Mouse (Mus musculus): ENCODE data around the gene Arcn1. TPM values are rescaled to one million over a fixed set of nuclear protein-coding genes. Genes with fewer than 3 reads are reported as not detected.

The Arcn1 gene
- polyA plus RNA-seq, 2 experiments: 33.5 to 84.1 TPM

DNA sequence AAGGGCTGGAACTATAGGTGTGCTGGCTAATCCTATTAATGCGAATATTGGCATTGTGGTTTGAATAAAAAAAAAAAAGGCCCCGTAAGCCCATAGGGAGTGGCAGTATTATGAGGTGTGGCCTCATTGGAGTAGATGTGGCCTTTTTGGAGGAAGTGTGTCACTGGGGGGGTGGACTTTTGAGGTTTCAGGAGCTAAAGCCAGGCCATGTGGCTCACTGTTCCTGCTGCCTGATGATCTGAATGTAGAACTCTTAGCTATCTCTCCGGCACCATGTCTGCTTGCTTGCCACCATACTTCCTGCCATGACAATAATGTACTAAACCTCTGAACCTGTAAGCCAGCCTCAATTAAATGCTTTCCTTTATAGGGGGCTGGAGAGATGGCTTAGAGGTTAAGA, 20.3 kb downstream of the Arcn1 start:
- Histone ChIP-seq H3K27ac (no peak overlapping the region), H3K4me1 (replicated peaks; ENCODE audit: control insufficient read depth in 2 of 2, insufficient read depth in 2 of 2, low read length in 1 of 2) (no peaks in the 10 kb centered on the region), H3K4me3 (ENCODE audit: insufficient read depth in 1 of 2, low read depth in 2 of 2, low read length in 2 of 2) (no peak overlapping the region), H3K9me3 (ENCODE audit: control insufficient read depth, low read length) (no peaks in the 10 kb centered on the region), H3K36me3 (replicated peaks; ENCODE audit: control insufficient read depth, insufficient read depth, low read depth) (peaks cover 79% of the 10 kb centered on the region), H3K4me2 (ENCODE audit: low read depth) (no peak overlapping the region), H3K27me3 (ENCODE audit: control insufficient read depth, insufficient read depth, low read length) (no peaks in the 10 kb centered on the region), H3K9ac (replicated peaks) (no peak overlapping the region)
- no peak for TF ChIP-seq EP300 (IDR thresholded peaks at IDR 0.05; ENCODE audit: low read depth)
- TF ChIP-seq CTCF (IDR thresholded peaks at IDR 0.05; ENCODE audit: low read depth): no peak
- DNase-seq (ENCODE audit: low read depth in 3 of 3, low spot score in 3 of 3) (no peak), ATAC-seq (ENCODE audit: insufficient read depth) (no peak)
- WGBS (ENCODE audit: insufficient replicate concordance): 81% methylated on average over 3 of the region's 3 CpGs

DNA sequence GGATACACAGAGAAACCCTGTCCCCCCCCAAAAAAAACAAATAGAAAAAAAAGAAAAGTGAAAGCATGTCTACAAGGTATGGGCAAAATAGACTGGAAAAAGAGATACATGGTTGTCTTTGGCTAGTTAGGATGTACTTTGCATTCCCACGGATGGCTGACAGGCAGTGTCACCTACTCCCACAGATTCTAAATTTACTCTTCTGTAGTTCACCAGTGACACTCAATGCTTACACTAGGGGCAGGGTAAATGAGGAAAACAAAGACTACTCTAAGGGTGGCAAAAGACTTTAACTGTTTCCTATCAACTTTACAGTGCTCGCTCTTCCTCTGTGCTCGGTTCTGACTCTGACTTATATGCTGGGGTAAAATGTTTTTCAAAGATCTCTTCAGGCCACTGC, 21.0 kb downstream of the Arcn1 start:
- H3K27me3 ChIP-seq (ENCODE audit: control insufficient read depth, insufficient read depth, low read length): no peaks in the 10 kb centered on the region
- 83% methylated on average over 3 of the region's 3 CpGs for WGBS (ENCODE audit: insufficient replicate concordance)
- peaks cover 75% of the 10 kb centered on the region for H3K36me3 ChIP-seq (replicated peaks; ENCODE audit: control insufficient read depth, insufficient read depth, low read depth)
- H3K9me3 ChIP-seq (ENCODE audit: control insufficient read depth, low read length): no peaks in the 10 kb centered on the region
- H3K9ac ChIP-seq (replicated peaks): no peak overlapping the region
- H3K4me2 ChIP-seq (ENCODE audit: low read depth): no peak overlapping the region
- H3K4me3 ChIP-seq (ENCODE audit: insufficient read depth in 1 of 2, low read depth in 2 of 2, low read length in 2 of 2): no peak overlapping the region
- TF ChIP-seq CTCF (IDR thresholded peaks at IDR 0.05; ENCODE audit: low read depth): no peak
- no peak for TF ChIP-seq EP300 (IDR thresholded peaks at IDR 0.05; ENCODE audit: low read depth)
- ATAC-seq (ENCODE audit: insufficient read depth) (no peak), DNase-seq (ENCODE audit: low read depth in 3 of 3, low spot score in 3 of 3) (no peak)
- no peak overlapping the region for H3K27ac ChIP-seq
- H3K4me1 ChIP-seq (replicated peaks; ENCODE audit: control insufficient read depth in 2 of 2, insufficient read depth in 2 of 2, low read length in 1 of 2): no peaks in the 10 kb centered on the region

DNA sequence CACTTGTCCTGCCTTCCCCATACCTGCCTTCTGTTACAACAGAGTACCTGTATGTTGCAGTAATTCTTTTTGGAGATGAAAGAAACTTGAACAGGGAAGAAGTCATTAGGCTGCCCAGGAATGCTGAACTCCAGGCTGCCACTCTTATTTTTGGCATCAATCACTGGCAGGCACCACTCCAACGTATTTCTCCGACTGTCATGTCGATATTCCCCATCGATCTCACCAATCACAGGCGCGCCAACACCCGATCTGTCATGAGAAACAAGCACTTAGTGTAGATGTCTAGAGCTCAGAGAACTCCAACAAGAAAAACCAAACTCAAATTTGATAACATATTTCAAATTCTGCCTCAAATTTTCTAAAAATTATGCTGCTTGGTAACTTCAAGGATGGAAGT, 22.3 kb downstream of the Arcn1 start:
- Histone ChIP-seq H3K27me3 (ENCODE audit: control insufficient read depth, insufficient read depth, low read length) (no peaks in the 10 kb centered on the region), H3K4me2 (ENCODE audit: low read depth) (no peak overlapping the region), H3K36me3 (replicated peaks; ENCODE audit: control insufficient read depth, insufficient read depth, low read depth) (peaks cover 64% of the 10 kb centered on the region), H3K9ac (replicated peaks) (no peak overlapping the region), H3K9me3 (ENCODE audit: control insufficient read depth, low read length) (no peaks in the 10 kb centered on the region), H3K4me1 (replicated peaks; ENCODE audit: control insufficient read depth in 2 of 2, insufficient read depth in 2 of 2, low read length in 1 of 2) (no peaks in the 10 kb centered on the region), H3K4me3 (ENCODE audit: insufficient read depth in 1 of 2, low read depth in 2 of 2, low read length in 2 of 2) (no peak overlapping the region), H3K27ac (no peak overlapping the region)
- 88% methylated on average over 7 of the region's 7 CpGs for WGBS (ENCODE audit: insufficient replicate concordance)
- DNase-seq (ENCODE audit: low read depth in 3 of 3, low spot score in 3 of 3): no peak
- no peak for ATAC-seq (ENCODE audit: insufficient read depth)
- no peak for TF ChIP-seq EP300 (IDR thresholded peaks at IDR 0.05; ENCODE audit: low read depth)
- TF ChIP-seq CTCF (IDR thresholded peaks at IDR 0.05; ENCODE audit: low read depth): no peak

DNA sequence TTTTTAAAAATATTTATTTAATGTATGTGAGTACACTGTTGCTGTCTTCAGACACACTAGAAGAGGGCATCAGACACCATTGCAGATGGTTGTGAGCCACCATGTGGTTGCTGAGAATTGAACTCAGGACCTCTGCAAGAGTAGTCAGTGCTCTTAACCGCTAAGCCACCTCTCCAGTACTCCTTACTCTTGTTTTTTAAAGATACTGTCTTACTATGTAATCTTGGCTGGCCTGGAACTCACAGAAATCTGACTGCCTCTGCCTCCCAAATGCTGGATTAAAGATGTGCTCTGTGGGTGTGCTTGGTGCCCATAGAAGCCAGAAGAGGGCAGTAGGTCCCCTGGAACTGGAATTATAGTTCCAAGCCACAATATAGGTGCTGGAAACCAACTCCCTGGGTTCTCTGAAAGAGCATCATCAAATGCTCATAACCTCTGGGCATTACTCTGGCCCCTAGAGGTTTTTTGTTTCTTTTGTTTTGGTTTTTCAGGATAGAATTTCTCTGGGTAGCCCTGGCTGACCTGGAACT, 26.9 kb downstream of the Arcn1 start:
- WGBS (ENCODE audit: insufficient replicate concordance): 94% methylated on average over 1 of the region's 1 CpGs
- no peak for DNase-seq (ENCODE audit: low read depth in 3 of 3, low spot score in 3 of 3)

DNA sequence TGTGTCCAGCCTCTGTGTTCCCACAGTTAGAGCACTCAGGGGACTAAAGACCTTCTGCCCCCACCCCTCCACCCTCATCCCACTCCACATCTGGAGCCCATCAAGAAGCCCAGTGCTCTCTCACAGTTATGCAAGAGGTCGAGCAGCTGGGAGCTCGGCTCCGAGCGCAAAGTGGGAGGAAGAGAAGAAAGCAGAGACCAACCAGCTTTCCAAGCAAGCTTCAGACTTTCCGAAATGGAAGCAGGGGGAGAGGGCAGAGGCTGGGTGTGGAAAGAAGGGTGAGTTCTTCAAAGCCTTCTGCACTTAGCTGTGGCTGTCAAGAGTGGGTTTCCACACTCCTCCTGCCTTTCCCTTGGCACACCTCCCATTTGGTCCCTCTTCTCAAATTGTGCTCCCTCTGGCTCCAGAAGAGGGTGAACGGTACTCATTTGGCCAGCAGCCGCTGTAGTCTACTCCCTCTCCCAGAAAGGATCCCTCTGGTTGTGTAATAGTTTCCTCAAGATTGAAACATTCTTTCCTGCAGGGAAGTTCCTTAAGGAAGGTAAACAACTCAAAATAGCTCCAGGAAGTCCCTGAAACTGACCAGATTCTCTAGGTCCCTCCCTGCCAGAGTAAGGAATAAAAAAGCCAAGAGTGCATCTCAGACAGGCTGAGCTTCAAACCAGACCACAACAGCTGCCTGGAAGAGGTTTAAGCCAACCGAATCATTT, 30.2 kb downstream of the Arcn1 start:
- no peak for DNase-seq (ENCODE audit: low read depth in 3 of 3, low spot score in 3 of 3)
- Histone ChIP-seq H3K27me3 (ENCODE audit: control insufficient read depth, insufficient read depth, low read length) (peaks cover 29% of the 10 kb centered on the region), H3K36me3 (replicated peaks; ENCODE audit: control insufficient read depth, insufficient read depth, low read depth) (peaks cover 1% of the 10 kb centered on the region; the same call in 1 of the 2 replicates), H3K4me1 (replicated peaks; ENCODE audit: control insufficient read depth in 2 of 2, insufficient read depth in 2 of 2, low read length in 1 of 2) (peaks cover 0 to 8% of the 10 kb centered on the region in 2 experiments; a peak in 2 of 4 replicates), H3K9me3 (ENCODE audit: control insufficient read depth, low read length) (no peaks in the 10 kb centered on the region), H3K27ac (no peak overlapping the region), H3K4me2 (ENCODE audit: low read depth) (no peak overlapping the region), H3K9ac (replicated peaks) (no peak overlapping the region), H3K4me3 (ENCODE audit: insufficient read depth in 1 of 2, low read depth in 2 of 2, low read length in 2 of 2) (no peak overlapping the region)
- whole genome bisulfite sequencing (ENCODE audit: insufficient replicate concordance): 29% methylated on average over 8 of the region's 8 CpGs
- TF ChIP-seq CTCF (IDR thresholded peaks at IDR 0.05; ENCODE audit: low read depth): no peak
- TF ChIP-seq EP300 (IDR thresholded peaks at IDR 0.05; ENCODE audit: low read depth): no peak
- no peak for ATAC-seq (ENCODE audit: insufficient read depth)

More for the DNA sequence above, 26.9 kb downstream of the Arcn1 start:
- Histone ChIP-seq H3K36me3 (replicated peaks; ENCODE audit: control insufficient read depth, insufficient read depth, low read depth) (peaks cover 33% of the 10 kb centered on the region), H3K4me2 (ENCODE audit: low read depth) (no peak overlapping the region), H3K4me1 (replicated peaks; ENCODE audit: control insufficient read depth in 2 of 2, insufficient read depth in 2 of 2, low read length in 1 of 2) (no peaks in the 10 kb centered on the region), H3K27me3 (ENCODE audit: control insufficient read depth, insufficient read depth, low read length) (no peaks in the 10 kb centered on the region; the same call in 1 of the 2 replicates), H3K4me3 (ENCODE audit: insufficient read depth in 1 of 2, low read depth in 2 of 2, low read length in 2 of 2) (no peak overlapping the region), H3K9me3 (ENCODE audit: control insufficient read depth, low read length) (no peaks in the 10 kb centered on the region), H3K27ac (no peak overlapping the region), H3K9ac (replicated peaks) (no peak overlapping the region)
- ATAC-seq (ENCODE audit: insufficient read depth): no peak
- TF ChIP-seq CTCF (IDR thresholded peaks at IDR 0.05; ENCODE audit: low read depth): peak; percentile 38; the same call in 1 of the 2 replicates
- TF ChIP-seq EP300 (IDR thresholded peaks at IDR 0.05; ENCODE audit: low read depth): no peak

Data from liver, embryonic 14.5 days (tissue).